Mouse (Mus musculus) CH12.LX (cell line): Measurements from ENCODE around the gene Lce6a. TPM values are rescaled to one million over a fixed set of nuclear protein-coding genes. Genes with fewer than 3 reads are reported as not detected.

Experiments used
- DNase-seq: peaks from one replicate; pipeline ENCODE4 v3.0.0-alpha.2; 2013; ENCODE audit errors: extremely low read depth
- H3K27ac ChIP-seq: 2 replicates; pipeline ENCODE4 v1.5.1; 2012; ENCODE audit warnings: low read depth, mild to moderate bottlenecking, control low read depth, moderate library complexity; ENCODE audit not compliant: insufficient read depth
- H3K27me3 ChIP-seq: replicated peaks from 2 replicates; pipeline ENCODE3; 2012; ENCODE audit warnings: inconsistent platforms
- H3K36me3 ChIP-seq, 2 experiments: replicated peaks in 1 of 2; 2 replicates each; pipeline versions ENCODE3 to v1.6.1; 2012; ENCODE audit warnings: inconsistent platforms in 1 of 2, low read length in 1 of 2, mild to moderate bottlenecking in 1 of 2, mixed read lengths in 1 of 2, moderate library complexity in 1 of 2; ENCODE audit not compliant: control insufficient read depth in 1 of 2, insufficient read depth in 1 of 2
- H3K4me1 ChIP-seq, 2 experiments: 2 replicates each; pipeline ENCODE4 v1.6.1; 2012; ENCODE audit warnings: inconsistent platforms in 1 of 2, moderate library complexity in 1 of 2; ENCODE audit not compliant: insufficient read depth in 2 of 2, control insufficient read depth in 1 of 2
- H3K4me2 ChIP-seq: 2 replicates; pipeline ENCODE4 v1.6.1; 2012; ENCODE audit warnings: low read depth, mild to moderate bottlenecking, control low read depth; ENCODE audit not compliant: poor library complexity, insufficient read depth, severe bottlenecking
- H3K4me3 ChIP-seq, 3 experiments: fragments of 150-350 bp in 1 of 3; sonication (generic) in 1 of 3; replicated peaks in 1 of 3; 2 replicates each; pipeline versions ENCODE3 to v1.5.1; 2011 to 2012; ENCODE audit warnings: low read depth in 2 of 3, low read length in 2 of 3, mild to moderate bottlenecking in 2 of 3, moderate library complexity in 2 of 3, control low read depth in 1 of 3, improper control_type of control experiment in 1 of 3, inconsistent platforms in 1 of 3, mixed read lengths in 1 of 3; ENCODE audit not compliant: poor library complexity in 1 of 3
- H3K79me2 ChIP-seq: replicated peaks from 2 replicates; pipeline ENCODE4 v1.6.1; 2012; ENCODE audit warnings: mild to moderate bottlenecking, moderate library complexity; ENCODE audit not compliant: control insufficient read depth, poor library complexity, insufficient read depth, severe bottlenecking; ENCODE audit errors: extremely low read depth
- H3K9ac ChIP-seq: 2 replicates; pipeline ENCODE4 v1.6.1; 2012; ENCODE audit warnings: low read depth, mild to moderate bottlenecking, control low read depth, moderate library complexity; ENCODE audit not compliant: insufficient read depth
- H3K9me3 ChIP-seq: replicated peaks from 2 replicates; pipeline ENCODE3; 2012; ENCODE audit warnings: low read length, inconsistent platforms, mixed read lengths
- CHD2 ChIP-seq: IDR thresholded peaks from 2 replicates; pipeline ENCODE4 v1.6.1; 2011; ENCODE audit warnings: low read length, improper control_type of control experiment
- ETS1 ChIP-seq: conservative IDR thresholded peaks from 2 replicates; pipeline ENCODE4 v1.6.1; 2012; ENCODE audit warnings: low read depth, mild to moderate bottlenecking, inconsistent platforms, low read length, improper control_type of control experiment, moderate library complexity
- HCFC1 ChIP-seq: IDR thresholded peaks from 2 replicates; pipeline ENCODE4 v1.6.1; 2012; ENCODE audit warnings: low read depth, mild to moderate bottlenecking, inconsistent platforms, low read length, improper control_type of control experiment
- JUND ChIP-seq: conservative IDR thresholded peaks from 2 replicates; pipeline ENCODE4 v1.6.1; 2011; ENCODE audit warnings: low read depth, low read length, improper control_type of control experiment
- KAT2A ChIP-seq: IDR thresholded peaks from 2 replicates; pipeline ENCODE4 v1.6.1; 2012; ENCODE audit warnings: low read length, improper control_type of control experiment, inconsistent platforms; ENCODE audit not compliant: insufficient replicate concordance
- MAX ChIP-seq: IDR thresholded peaks from 2 replicates; pipeline ENCODE4 v1.6.1; 2011; ENCODE audit warnings: low read length, improper control_type of control experiment
- MXI1 ChIP-seq: IDR thresholded peaks from 2 replicates; pipeline ENCODE4 v1.6.1; 2011; ENCODE audit warnings: mild to moderate bottlenecking, low read depth, low read length, improper control_type of control experiment
- MYC ChIP-seq: IDR thresholded peaks from 2 replicates; pipeline ENCODE4 v1.6.1; 2011; ENCODE audit warnings: low read depth, mild to moderate bottlenecking, improper control_type of control experiment, low read length
- NELFE ChIP-seq: IDR thresholded peaks from 2 replicates; pipeline ENCODE4 v1.6.1; 2011; ENCODE audit warnings: low read depth, low read length, improper control_type of control experiment
- RAD21 ChIP-seq: IDR thresholded peaks from 2 replicates; pipeline ENCODE4 v1.6.1; 2011; ENCODE audit warnings: low read depth, mild to moderate bottlenecking, low read length, improper control_type of control experiment, moderate library complexity
- SIN3A ChIP-seq: IDR thresholded peaks from 2 replicates; pipeline ENCODE4 v1.6.1; 2012; ENCODE audit warnings: low read length, improper control_type of control experiment, inconsistent platforms
- TBP ChIP-seq: conservative IDR thresholded peaks from 2 replicates; pipeline ENCODE4 v1.6.1; 2011; ENCODE audit warnings: low read depth, low read length, improper control_type of control experiment
- USF2 ChIP-seq: conservative IDR thresholded peaks from 2 replicates; pipeline ENCODE4 v1.6.1; 2011; ENCODE audit warnings: low read depth, low read length, improper control_type of control experiment
- ZC3H11A ChIP-seq: IDR thresholded peaks from 2 replicates; pipeline ENCODE4 v1.6.1; 2012; ENCODE audit warnings: low read depth, mild to moderate bottlenecking, inconsistent platforms, low read length, improper control_type of control experiment
- ZNF384 ChIP-seq: IDR thresholded peaks from 2 replicates; pipeline ENCODE4 v1.6.1; 2012; ENCODE audit warnings: low read depth, low read length, improper control_type of control experiment, inconsistent platforms
- dilution Hi-C: fragments of 300-500 bp; cut with MboI; formaldehyde crosslinking; loops from 2 replicates; pipeline ENCODE4 v1.14.3; 2020; ENCODE audit warnings: low sequenced_read_pairs; ENCODE audit not compliant: extremely low pct_unique_long_range_greater_than_20kb, extremely low pct_ligation_motif_present
- in situ Hi-C: fragments of 300-500 bp; cut with MboI; formaldehyde crosslinking; loops from 3 replicates; pipeline ENCODE4 v1.14.3; 2019; ENCODE audit warnings: low sequenced_read_pairs, low pct_ligation_motif_present, low pct_unique_long_range_greater_than_20kb, mixed read lengths
- polyA plus RNA-seq: library from polyadenylated mRNA; unstranded; fragments of >175 nt; gene quantifications from 2 replicates; pipeline ENCODE4 v1.2.1, GENCODE M21; 2012; ENCODE audit warnings: low read depth; ENCODE audit not compliant: insufficient read length
- total RNA-seq, 2 experiments: library from RNA; depleted of rRNA; stranded (reverse); fragments of 300-350 nt in 1 of 2; fragments of >200 nt in 1 of 2; gene quantifications; 2 replicates each; pipeline ENCODE4 v1.2.3; 2012 to 2014

Gene Lce6a
- total and polyA plus RNA-seq, 3 experiments, result not detected

- Histone ChIP-seq H3K4me3 (no peak overlapping the region), H3K27ac (no peak overlapping the region), H3K4me1 (peaks cover 0 to 4% of the 10 kb centered on the region in 2 experiments; a peak in 1 of 4 replicates), H3K36me3 (no peaks in the 10 kb centered on the region), H3K4me2 (no peak overlapping the region), H3K9me3 (no peaks in the 10 kb centered on the region), H3K9ac (no peak overlapping the region), H3K27me3 (no peaks in the 10 kb centered on the region), H3K79me2 (no peaks in the 10 kb centered on the region)
- no peak for DNase-seq
- in situ Hi-C loops, result no loop called here
- TF ChIP-seq SIN3A (no peak), CHD2 (no peak), JUND (no peak), USF2 (no peak), RAD21 (no peak), ETS1 (no peak), MXI1 (no peak)
- dilution Hi-C loops, result no loop called here
Observed at GRCm38 (mm10) chr3:92585055-92585454, 36.4 kb downstream of the Lce6a start.

- dilution Hi-C loops (no loop called here), in situ Hi-C loops (no loop called here)
- Histone ChIP-seq H3K27ac (no peak overlapping the region), H3K9ac (no peak overlapping the region), H3K27me3 (no peaks in the 10 kb centered on the region), H3K9me3 (no peaks in the 10 kb centered on the region), H3K4me1 (peaks cover 0 to 4% of the 10 kb centered on the region in 2 experiments; a peak in 1 of 4 replicates), H3K79me2 (no peaks in the 10 kb centered on the region), H3K36me3 (no peaks in the 10 kb centered on the region), H3K4me2 (no peak overlapping the region), H3K4me3 (no peak overlapping the region)
- TF ChIP-seq ZNF384 (no peak), MXI1 (no peak), HCFC1 (no peak), NELFE (no peak), MAX (no peak)
- DNase-seq, result no peak
Observed at GRCm38 (mm10) chr3:92583164-92583826, 38.2 kb downstream of the Lce6a start.

- TF ChIP-seq SIN3A (no peak), MYC (no peak), ZC3H11A (no peak), KAT2A (no peak), NELFE (no peak), TBP (no peak)
- no peak for DNase-seq
- dilution Hi-C loops (no loop called here), in situ Hi-C loops (no loop called here)
- no peaks in the 10 kb centered on the region for H3K4me1 ChIP-seq
- no peak overlapping the region for H3K9ac ChIP-seq
- H3K9me3 ChIP-seq, result no peaks in the 10 kb centered on the region
- H3K4me3 ChIP-seq, result no peak overlapping the region
- no peaks in the 10 kb centered on the region for H3K79me2 ChIP-seq
- H3K36me3 ChIP-seq, result no peaks in the 10 kb centered on the region
- no peaks in the 10 kb centered on the region for H3K27me3 ChIP-seq
- no peak overlapping the region for H3K4me2 ChIP-seq
- H3K27ac ChIP-seq, result no peak overlapping the region
Observed at GRCm38 (mm10) chr3:92579508-92579907, 42.0 kb downstream of the Lce6a start.
